Mouse (Mus musculus) hindbrain, embryonic 10.5 days (tissue): Measurements from ENCODE around the gene H2-M1. TPM values are rescaled to one million over a fixed set of nuclear protein-coding genes. Genes with fewer than 3 reads are reported as not detected.

Experiments used
- DNase-seq: peaks from one replicate; pipeline ENCODE4 v3.0.0-alpha.2; 2017; ENCODE audit warnings: low spot score
- H3K27ac ChIP-seq: fragments of 300-500 bp; sonication (generic); 2 replicates; pipeline ENCODE4 v1.5.1; 2016; ENCODE audit warnings: mild to moderate bottlenecking, moderate library complexity
- H3K27me3 ChIP-seq: fragments of 300-500 bp; sonication (generic); 2 replicates; pipeline ENCODE4 v1.6.1; 2016; ENCODE audit warnings: mild to moderate bottlenecking; ENCODE audit not compliant: poor library complexity, insufficient read depth, severe bottlenecking
- H3K36me3 ChIP-seq: fragments of 300-500 bp; sonication (generic); 2 replicates; pipeline ENCODE4 v1.6.1; 2016; ENCODE audit warnings: mild to moderate bottlenecking, moderate library complexity
- H3K4me1 ChIP-seq: fragments of 300-500 bp; sonication (generic); replicated peaks from 2 replicates; pipeline ENCODE4 v1.6.1; 2016; ENCODE audit warnings: mild to moderate bottlenecking
- H3K4me3 ChIP-seq: fragments of 300-500 bp; sonication (generic); 2 replicates; pipeline ENCODE4 v1.5.1; 2016; ENCODE audit warnings: mild to moderate bottlenecking, moderate library complexity
- H3K9me3 ChIP-seq: fragments of 300-500 bp; sonication (generic); 2 replicates; pipeline ENCODE4 v1.6.1; 2016; ENCODE audit warnings: mild to moderate bottlenecking, moderate library complexity
- WGBS: fragments of 180-500 bp; shearing (Covaris S2); methylation state at CpG from one replicate; pipeline ENCODE4 v1.1.7; 2016; 5-methylcytosine and 5-hydroxymethylcytosine counted together
- polyA plus RNA-seq: library from polyadenylated mRNA; unstranded; fragments of >200 nt; fragmentation: Nextera tagmentation; extraction: Ambion mirVana; gene quantifications from 2 replicates; pipeline ENCODE4 v1.2.1, GENCODE M21; 2016

H2-M1 gene
- not detected in 2 replicates for polyA plus RNA-seq

- Histone ChIP-seq H3K27ac (no peak within 1 kb of the TSS), H3K27me3 (no peaks in the 10 kb centered on the region), H3K9me3 (no peaks in the 10 kb centered on the region), H3K36me3 (no peaks in the 10 kb centered on the region), H3K4me1 (no peaks in the 10 kb centered on the region), H3K4me3 (no peak within 1 kb of the TSS)
- 81% methylated on average over 3 of the region's 3 CpGs for WGBS
- no peak for DNase-seq
These were observed at the start of gene H2-M1 for GRCm38 (mm10) chr17:36672119-36672518. Gene H2-M1 (minus strand): TSS chr17:36672219.

GRCm38 (mm10) chr17:36697693-36698092 lies 25.7 kb upstream of the H2-M1 start:
- Histone ChIP-seq H3K4me1 (no peaks in the 10 kb centered on the region), H3K9me3 (no peaks in the 10 kb centered on the region), H3K4me3 (no peak overlapping the region), H3K27me3 (no peaks in the 10 kb centered on the region), H3K36me3 (no peaks in the 10 kb centered on the region), H3K27ac (no peak overlapping the region)
- DNase-seq, result no peak
- WGBS, result 86% methylated on average over 2 of the region's 2 CpGs

- no peak within 1 kb of the TSS for H3K27ac ChIP-seq
- no peaks in the 10 kb centered on the region for H3K9me3 ChIP-seq
- no peak for DNase-seq
- WGBS, result 93% methylated on average over 3 of the region's 3 CpGs
- H3K27me3 ChIP-seq, result no peaks in the 10 kb centered on the region
- H3K4me1 ChIP-seq, result no peaks in the 10 kb centered on the region
- no peak within 1 kb of the TSS for H3K4me3 ChIP-seq
- H3K36me3 ChIP-seq, result no peaks in the 10 kb centered on the region
These were observed 29.5 kb downstream of the H2-M1 start, which contains the start of gene H2-M9 for GRCm38 (mm10) chr17:36642566-36642965. Gene H2-M9 (minus strand): TSS chr17:36642666.

Other genes with a start within 250 kb of the H2-M1 start
- gene H2-M10.4, start 209.9 kb downstream of the H2-M1 start, polyA plus RNA-seq, result not detected in 2 replicates
- gene H2-M11, start 125.1 kb downstream of the H2-M1 start, polyA plus RNA-seq, result not detected in 2 replicates
- not detected in 2 replicates for gene H2-M9, start 29.6 kb downstream of the H2-M1 start, polyA plus RNA-seq
- not detected in 2 replicates for gene H2-M10.5, start 100.7 kb upstream of the H2-M1 start, polyA plus RNA-seq
- not detected in 2 replicates for gene H2-M10.6, start 140.0 kb upstream of the H2-M1 start, polyA plus RNA-seq
- gene Trim26, start 164.9 kb upstream of the H2-M1 start, polyA plus RNA-seq, result 47.2 and 48.2 TPM in 2 replicates
- gene Trim15, start 195.0 kb upstream of the H2-M1 start, polyA plus RNA-seq, result 0.14 and 0.36 TPM in 2 replicates
- gene Trim10, start 197.4 kb upstream of the H2-M1 start, polyA plus RNA-seq, result 6.7 and 7.3 TPM in 2 replicates
- not detected in 2 replicates for gene Trim40, start 217.9 kb upstream of the H2-M1 start, polyA plus RNA-seq
- not detected in 2 replicates for gene Trim31, start 225.9 kb upstream of the H2-M1 start, polyA plus RNA-seq